Mouse (Mus musculus) C2C12 (cell line): Measurements from ENCODE around the gene Ngdn.

ENCODE experiments used
- CEBPB ChIP-seq: IDR thresholded peaks from one replicate; pipeline ENCODE4 v1.6.1; 2011; ENCODE audit warnings: low read depth, mild to moderate bottlenecking, control low read depth, moderate library complexity
- CTCF ChIP-seq: IDR thresholded peaks from one replicate; pipeline ENCODE4 v1.5.1; 2011; ENCODE audit not compliant: control insufficient read depth, insufficient read depth, insufficient read length
- MAX ChIP-seq: IDR thresholded peaks from one replicate; pipeline ENCODE4 v1.6.1; 2011; ENCODE audit warnings: mild to moderate bottlenecking, control low read depth
- MYOD1 ChIP-seq: IDR thresholded peaks from one replicate; pipeline ENCODE4 v1.6.1; 2011; ENCODE audit warnings: low read depth; ENCODE audit not compliant: control insufficient read depth, insufficient read length
- MYOG ChIP-seq: IDR thresholded peaks from one replicate; pipeline ENCODE4 v1.6.1; 2011; ENCODE audit not compliant: control insufficient read depth, insufficient read length; ENCODE audit errors: extremely low read depth
- USF1 ChIP-seq: IDR thresholded peaks from one replicate; pipeline ENCODE4 v1.6.1; 2011; ENCODE audit warnings: low read depth, mild to moderate bottlenecking, control low read depth, moderate library complexity

- no peak for TF ChIP-seq CTCF
- TF ChIP-seq USF1: no peak
- TF ChIP-seq CEBPB: no peak
- TF ChIP-seq MYOD1: no peak
- no peak for TF ChIP-seq MAX
- no peak for TF ChIP-seq MYOG
Measured at GRCm38 (mm10) chr14:55052496-55052895, 37.2 kb downstream of the Ngdn start.
